Mouse (Mus musculus) embryonic facial prominence, embryonic 12.5 days (tissue): ENCODE results near the gene Sun1. TPM values are rescaled to one million over a fixed set of nuclear protein-coding genes. Genes with fewer than 3 reads are reported as not detected.

ENCODE experiments used
- ATAC-seq: fragments of 200-750 bp; cut with Nextera tagmentation; 2 replicates; pipeline ENCODE4 v1.8.0; 2017; ENCODE audit not compliant: insufficient number of reproducible peaks, insufficient read depth, low FRiP score, low TSS enrichment
- H3K27ac ChIP-seq: fragments of 300-500 bp; sonication (generic); 2 replicates; pipeline ENCODE4 v1.5.1; 2016; ENCODE audit warnings: mild to moderate bottlenecking
- H3K27me3 ChIP-seq: fragments of 300-500 bp; sonication (generic); 2 replicates; pipeline ENCODE4 v1.6.1; 2016; ENCODE audit warnings: mild to moderate bottlenecking, moderate library complexity
- H3K36me3 ChIP-seq: fragments of 300-500 bp; sonication (generic); 2 replicates; pipeline ENCODE4 v1.6.1; 2016; ENCODE audit warnings: mild to moderate bottlenecking
- H3K4me1 ChIP-seq: fragments of 300-500 bp; sonication (generic); 2 replicates; pipeline ENCODE4 v1.6.1; 2016
- H3K4me2 ChIP-seq: fragments of 300-500 bp; sonication (generic); replicated peaks from 2 replicates; pipeline ENCODE4 v1.6.1; 2016; ENCODE audit warnings: mild to moderate bottlenecking, moderate library complexity
- H3K4me3 ChIP-seq: fragments of 300-500 bp; sonication (generic); 2 replicates; pipeline ENCODE4 v1.5.1; 2016; ENCODE audit warnings: mild to moderate bottlenecking
- H3K9ac ChIP-seq: fragments of 300-500 bp; sonication (generic); 2 replicates; pipeline ENCODE4 v1.6.1; 2016; ENCODE audit warnings: mild to moderate bottlenecking, moderate library complexity
- H3K9me3 ChIP-seq: fragments of 300-500 bp; sonication (generic); 2 replicates; pipeline ENCODE4 v1.6.1; 2016; ENCODE audit warnings: mild to moderate bottlenecking, moderate library complexity
- WGBS: fragments of 180-500 bp; shearing (Covaris S2); methylation state at CpG from one replicate; pipeline ENCODE4 v1.1.7; 2016; 5-methylcytosine and 5-hydroxymethylcytosine counted together
- polyA plus RNA-seq: library from polyadenylated mRNA; unstranded; fragments of >200 nt; fragmentation: Nextera tagmentation; extraction: Ambion mirVana; gene quantifications from 2 replicates; pipeline ENCODE4 v1.2.1, GENCODE M21; 2016

Gene Sun1
- polyA plus RNA-seq, 1 experiment from 2014 or later, result 49.3 TPM

- Histone ChIP-seq H3K9me3 (no peaks in the 10 kb centered on the region), H3K36me3 (peaks cover 23% of the 10 kb centered on the region), H3K27ac (no peak overlapping the region), H3K27me3 (no peaks in the 10 kb centered on the region), H3K4me2 (no peak overlapping the region), H3K9ac (no peak overlapping the region), H3K4me3 (no peak overlapping the region), H3K4me1 (0 out of 2 replicates have a peak, but pooled peaks cover 5% of the 10 kb centered on the region)
- ATAC-seq, result no peak
- 41% methylated on average over 8 of the region's 8 CpGs for WGBS
Observed at GRCm38 (mm10) chr5:139271994-139272554, 71.6 kb downstream of the Sun1 start.

GRCm38 (mm10) chr5:139277287-139277686 lies 76.8 kb downstream of the Sun1 start:
- no peak overlapping the region for H3K4me3 ChIP-seq
- H3K36me3 ChIP-seq, result no peaks in the 10 kb centered on the region
- WGBS, result 77% methylated on average over 8 of the region's 8 CpGs
- H3K27me3 ChIP-seq, result no peaks in the 10 kb centered on the region
- no peak overlapping the region for H3K9ac ChIP-seq
- H3K4me1 ChIP-seq, result 0 out of 2 replicates have a peak, but pooled peaks cover under 1% of the 10 kb centered on the region
- H3K9me3 ChIP-seq, result no peaks in the 10 kb centered on the region
- no peak overlapping the region for H3K4me2 ChIP-seq
- no peak for ATAC-seq
- H3K27ac ChIP-seq, result no peak overlapping the region

- H3K9me3 ChIP-seq, result no peaks in the 10 kb centered on the region
- H3K27ac ChIP-seq, result no peak overlapping the region
- H3K9ac ChIP-seq, result no peak overlapping the region
- no peaks in the 10 kb centered on the region for H3K27me3 ChIP-seq
- H3K4me1 ChIP-seq, result 0 out of 2 replicates have a peak, but pooled peaks cover 4% of the 10 kb centered on the region
- no peaks in the 10 kb centered on the region for H3K36me3 ChIP-seq
- no peak for ATAC-seq
- 61% methylated on average over 10 of the region's 11 CpGs for WGBS
- no peak overlapping the region for H3K4me3 ChIP-seq
- no peak overlapping the region for H3K4me2 ChIP-seq
Observed at GRCm38 (mm10) chr5:139281373-139282112, 81.1 kb downstream of the Sun1 start.

- Histone ChIP-seq H3K27ac (no peak overlapping the region), H3K4me1 (0 out of 2 replicates have a peak, but pooled peaks cover 4% of the 10 kb centered on the region), H3K4me3 (no peak overlapping the region), H3K27me3 (no peaks in the 10 kb centered on the region), H3K9ac (no peak overlapping the region), H3K9me3 (no peaks in the 10 kb centered on the region), H3K36me3 (no peaks in the 10 kb centered on the region), H3K4me2 (no peak overlapping the region)
- ATAC-seq, result peak; percentile 68; the same call in 1 of the 2 replicates
- 7% methylated on average over 15 of the region's 15 CpGs for WGBS
Observed at GRCm38 (mm10) chr5:139282191-139282590, 81.8 kb downstream of the Sun1 start.

- 0 out of 2 replicates have a peak, but pooled peaks cover 4% of the 10 kb centered on the region for H3K4me1 ChIP-seq
- WGBS, result 95% methylated on average over 14 of the region's 14 CpGs
Observed at GRCm38 (mm10) chr5:139283460-139284180, 83.2 kb downstream of the Sun1 start.

GRCm38 (mm10) chr5:139285383-139286067 lies 85.1 kb downstream of the Sun1 start:
- Histone ChIP-seq H3K27ac (no peak overlapping the region), H3K27me3 (no peaks in the 10 kb centered on the region), H3K4me2 (no peak overlapping the region), H3K4me1 (0 out of 2 replicates have a peak, but pooled peaks cover 4% of the 10 kb centered on the region), H3K36me3 (no peaks in the 10 kb centered on the region), H3K9ac (peak overlapping the region; percentile 7; the same call in 1 of the 2 replicates), H3K4me3 (no peak overlapping the region), H3K9me3 (no peaks in the 10 kb centered on the region)
- ATAC-seq, result no peak
- WGBS, result 42% methylated on average over 8 of the region's 8 CpGs

More at GRCm38 (mm10) chr5:139283460-139284180, 83.2 kb downstream of the Sun1 start:
- Histone ChIP-seq H3K27me3 (no peaks in the 10 kb centered on the region), H3K4me3 (no peak overlapping the region), H3K4me2 (no peak overlapping the region), H3K27ac (no peak overlapping the region), H3K9ac (no peak overlapping the region), H3K36me3 (no peaks in the 10 kb centered on the region), H3K9me3 (no peaks in the 10 kb centered on the region)
- no peak for ATAC-seq

- peak overlapping the region; percentile 7; the same call in 1 of the 2 replicates for H3K9ac ChIP-seq
- H3K9me3 ChIP-seq, result no peaks in the 10 kb centered on the region
- no peaks in the 10 kb centered on the region for H3K36me3 ChIP-seq
- H3K27me3 ChIP-seq, result no peaks in the 10 kb centered on the region
- H3K4me1 ChIP-seq, result 0 out of 2 replicates have a peak, but pooled peaks cover 4% of the 10 kb centered on the region
- WGBS, result 65% methylated on average over 14 of the region's 14 CpGs
- ATAC-seq, result no peak
- no peak overlapping the region for H3K4me2 ChIP-seq
- no peak overlapping the region for H3K27ac ChIP-seq
- no peak overlapping the region for H3K4me3 ChIP-seq
Observed at GRCm38 (mm10) chr5:139286142-139286941, 85.9 kb downstream of the Sun1 start.

GRCm38 (mm10) chr5:139287099-139287498 lies 86.7 kb downstream of the Sun1 start:
- no peak overlapping the region for H3K9ac ChIP-seq
- no peak overlapping the region for H3K27ac ChIP-seq
- H3K4me2 ChIP-seq, result no peak overlapping the region
- WGBS, result 82% methylated on average over 5 of the region's 5 CpGs
- no peaks in the 10 kb centered on the region for H3K36me3 ChIP-seq
- H3K4me3 ChIP-seq, result no peak overlapping the region
- no peaks in the 10 kb centered on the region for H3K9me3 ChIP-seq
- 0 out of 2 replicates have a peak, but pooled peaks cover 4% of the 10 kb centered on the region for H3K4me1 ChIP-seq
- no peak for ATAC-seq
- H3K27me3 ChIP-seq, result no peaks in the 10 kb centered on the region

- Histone ChIP-seq H3K4me3 (no peak overlapping the region), H3K9ac (no peak overlapping the region), H3K9me3 (no peaks in the 10 kb centered on the region), H3K4me2 (no peak overlapping the region), H3K27ac (no peak overlapping the region), H3K36me3 (no peaks in the 10 kb centered on the region), H3K27me3 (no peaks in the 10 kb centered on the region), H3K4me1 (0 out of 2 replicates have a peak, but pooled peaks cover 4% of the 10 kb centered on the region)
- ATAC-seq, result no peak
- 84% methylated on average over 4 of the region's 4 CpGs for WGBS
Observed at GRCm38 (mm10) chr5:139287787-139288186, 87.3 kb downstream of the Sun1 start.

- Histone ChIP-seq H3K27me3 (no peaks in the 10 kb centered on the region), H3K27ac (no peak overlapping the region), H3K36me3 (no peaks in the 10 kb centered on the region), H3K4me3 (no peak overlapping the region), H3K4me1 (0 out of 2 replicates have a peak, but pooled peaks cover 4% of the 10 kb centered on the region), H3K4me2 (no peak overlapping the region), H3K9me3 (no peaks in the 10 kb centered on the region), H3K9ac (no peak overlapping the region)
- 75% methylated on average over 4 of the region's 4 CpGs for WGBS
- ATAC-seq, result no peak
Observed at GRCm38 (mm10) chr5:139288591-139288990, 88.2 kb downstream of the Sun1 start.
